Mouse (Mus musculus): Measurements from ENCODE around the gene Polr3gl. TPM values are rescaled to one million over a fixed set of nuclear protein-coding genes. Genes with fewer than 3 reads are reported as not detected.

Polr3gl gene
- polyA plus RNA-seq, 1 experiment from 2014 or later, result 12.9 TPM

- WGBS (ENCODE audit: insufficient replicate concordance), result 67% methylated on average over 5 of the region's 5 CpGs
- H3K4me1 ChIP-seq (ENCODE audit: insufficient read depth), result peaks cover 1% of the 10 kb centered on the region; the same call in 1 of the 2 replicates
- no peak overlapping the region for H3K9ac ChIP-seq (replicated peaks)
- DNase-seq (no peak), ATAC-seq (no peak)
- TF ChIP-seq EP300 (IDR thresholded peaks at IDR 0.05; ENCODE audit: low read depth) (no peak), CTCF (IDR thresholded peaks at IDR 0.05; ENCODE audit: low read depth) (no peak)
- no peak overlapping the region for H3K27ac ChIP-seq (ENCODE audit: low read depth)
- H3K4me3 ChIP-seq (ENCODE audit: low read depth, low read length), result no peak overlapping the region
- no peaks in the 10 kb centered on the region for H3K9me3 ChIP-seq (ENCODE audit: low read length)
- H3K4me2 ChIP-seq (ENCODE audit: low read depth, low read length), result no peak overlapping the region
- peaks cover 32% of the 10 kb centered on the region for H3K27me3 ChIP-seq (ENCODE audit: insufficient read depth, low read length)
- no peaks in the 10 kb centered on the region for H3K36me3 ChIP-seq (replicated peaks; ENCODE audit: insufficient read depth, low read length)
These were observed 9.3 kb upstream of the Polr3gl start for GRCm38 (mm10) chr3:96603311-96603710.

- no peak overlapping the region for H3K27ac ChIP-seq (ENCODE audit: low read depth)
These were observed 8.7 kb upstream of the Polr3gl start for GRCm38 (mm10) chr3:96602704-96603084.

GRCm38 (mm10) chr3:96601941-96602703 lies 8.1 kb upstream of the Polr3gl start:
- WGBS (ENCODE audit: insufficient replicate concordance), result 55% methylated on average over 10 of the region's 10 CpGs
- TF ChIP-seq EP300 (IDR thresholded peaks at IDR 0.05; ENCODE audit: low read depth), result no peak
- no peak for TF ChIP-seq CTCF (IDR thresholded peaks at IDR 0.05; ENCODE audit: low read depth)
- Histone ChIP-seq H3K9ac (replicated peaks) (no peak overlapping the region), H3K27me3 (ENCODE audit: insufficient read depth, low read length) (peaks cover 44% of the 10 kb centered on the region), H3K9me3 (ENCODE audit: low read length) (no peaks in the 10 kb centered on the region), H3K36me3 (replicated peaks; ENCODE audit: insufficient read depth, low read length) (no peaks in the 10 kb centered on the region), H3K27ac (ENCODE audit: low read depth) (peak overlapping the region; percentile 74; the same call in 1 of the 2 replicates), H3K4me2 (ENCODE audit: low read depth, low read length) (peak overlapping the region; percentile 96), H3K4me3 (ENCODE audit: low read depth, low read length) (peak overlapping the region; percentile 62; the same call in 1 of the 2 replicates), H3K4me1 (ENCODE audit: insufficient read depth) (peaks cover 12% of the 10 kb centered on the region)
- no peak for DNase-seq
- no peak for ATAC-seq

More at GRCm38 (mm10) chr3:96602704-96603084, 8.7 kb upstream of the Polr3gl start:
- ATAC-seq (no peak), DNase-seq (no peak)
- Histone ChIP-seq H3K4me2 (ENCODE audit: low read depth, low read length) (peak overlapping the region; percentile 96), H3K9me3 (ENCODE audit: low read length) (no peaks in the 10 kb centered on the region), H3K9ac (replicated peaks) (no peak overlapping the region), H3K36me3 (replicated peaks; ENCODE audit: insufficient read depth, low read length) (no peaks in the 10 kb centered on the region), H3K27me3 (ENCODE audit: insufficient read depth, low read length) (peaks cover 38% of the 10 kb centered on the region), H3K4me1 (ENCODE audit: insufficient read depth) (peaks cover 7% of the 10 kb centered on the region), H3K4me3 (ENCODE audit: low read depth, low read length) (no peak overlapping the region)
- 47% methylated on average over 5 of the region's 5 CpGs for WGBS (ENCODE audit: insufficient replicate concordance)
- TF ChIP-seq EP300 (IDR thresholded peaks at IDR 0.05; ENCODE audit: low read depth) (no peak), CTCF (IDR thresholded peaks at IDR 0.05; ENCODE audit: low read depth) (no peak)

GRCm38 (mm10) chr3:96601251-96601787 lies 7.3 kb upstream of the Polr3gl start:
- peak; percentile 51 for ATAC-seq
- peak overlapping the region; percentile 74 for H3K27ac ChIP-seq (ENCODE audit: low read depth)
- H3K9me3 ChIP-seq (ENCODE audit: low read length), result no peaks in the 10 kb centered on the region
- peak overlapping the region; percentile 62 for H3K4me3 ChIP-seq (ENCODE audit: low read depth, low read length)
- H3K9ac ChIP-seq (replicated peaks), result peak overlapping the region; percentile 57
- no peaks in the 10 kb centered on the region for H3K36me3 ChIP-seq (replicated peaks; ENCODE audit: insufficient read depth, low read length)
- DNase-seq, result peak; percentile 45
- TF ChIP-seq EP300 (IDR thresholded peaks at IDR 0.05; ENCODE audit: low read depth) (no peak), CTCF (IDR thresholded peaks at IDR 0.05; ENCODE audit: low read depth) (no peak)
- peaks cover 52% of the 10 kb centered on the region for H3K27me3 ChIP-seq (ENCODE audit: insufficient read depth, low read length)
- under 1% methylated on average over 25 of the region's 40 CpGs for WGBS (ENCODE audit: insufficient replicate concordance)
- H3K4me1 ChIP-seq (ENCODE audit: insufficient read depth), result peaks cover 19% of the 10 kb centered on the region
- peak overlapping the region; percentile 96 for H3K4me2 ChIP-seq (ENCODE audit: low read depth, low read length)

- H3K4me2 ChIP-seq (ENCODE audit: low read depth, low read length), result peak within 1 kb of the TSS; percentile 96
- H3K36me3 ChIP-seq (replicated peaks; ENCODE audit: insufficient read depth, low read length), result no peaks in the 10 kb centered on the region
- ATAC-seq, result peak; percentile 93
- H3K4me1 ChIP-seq (ENCODE audit: insufficient read depth), result peaks cover 21% of the 10 kb centered on the region
- WGBS (ENCODE audit: insufficient replicate concordance), result 2% methylated on average over 25 of the region's 27 CpGs
- peak within 1 kb of the TSS; percentile 57 for H3K9ac ChIP-seq (replicated peaks)
- DNase-seq, result peak; percentile 87
- peak within 1 kb of the TSS; percentile 62 for H3K4me3 ChIP-seq (ENCODE audit: low read depth, low read length)
- no peak for TF ChIP-seq EP300 (IDR thresholded peaks at IDR 0.05; ENCODE audit: low read depth)
- no peak for TF ChIP-seq CTCF (IDR thresholded peaks at IDR 0.05; ENCODE audit: low read depth)
- no peaks in the 10 kb centered on the region for H3K9me3 ChIP-seq (ENCODE audit: low read length)
- H3K27ac ChIP-seq (ENCODE audit: low read depth), result peak within 1 kb of the TSS; percentile 74
- H3K27me3 ChIP-seq (ENCODE audit: insufficient read depth, low read length), result peaks cover 58% of the 10 kb centered on the region
These were observed 6.8 kb upstream of the Polr3gl start, which contains the start of gene Lix1l for GRCm38 (mm10) chr3:96600639-96601250. Gene Lix1l (plus strand): TSS chr3:96601149.

- no peak for ATAC-seq
- Histone ChIP-seq H3K4me2 (ENCODE audit: low read depth, low read length) (no peak overlapping the region), H3K4me1 (ENCODE audit: insufficient read depth) (peaks cover 21% of the 10 kb centered on the region), H3K36me3 (replicated peaks; ENCODE audit: insufficient read depth, low read length) (no peaks in the 10 kb centered on the region), H3K9ac (replicated peaks) (no peak overlapping the region), H3K27ac (ENCODE audit: low read depth) (no peak overlapping the region), H3K27me3 (ENCODE audit: insufficient read depth, low read length) (peaks cover 67% of the 10 kb centered on the region), H3K9me3 (ENCODE audit: low read length) (no peaks in the 10 kb centered on the region), H3K4me3 (ENCODE audit: low read depth, low read length) (no peak overlapping the region)
- 85% methylated on average over 3 of the region's 3 CpGs for WGBS (ENCODE audit: insufficient replicate concordance)
- TF ChIP-seq CTCF (IDR thresholded peaks at IDR 0.05; ENCODE audit: low read depth) (no peak), EP300 (IDR thresholded peaks at IDR 0.05; ENCODE audit: low read depth) (no peak)
- DNase-seq, result no peak
These were observed 5.4 kb upstream of the Polr3gl start for GRCm38 (mm10) chr3:96599411-96599810.
